Mouse (Mus musculus) neural tube, embryonic 12.5 days (tissue): ENCODE data around the gene Macrod1. TPM values are rescaled to one million over a fixed set of nuclear protein-coding genes. Genes with fewer than 3 reads are reported as not detected.

Experiments used
- polyA plus RNA-seq: library from polyadenylated mRNA; unstranded; fragments of >200 nt; fragmentation: Nextera tagmentation; extraction: Ambion mirVana; gene quantifications from 2 replicates; pipeline ENCODE4 v1.2.1, GENCODE M21; 2016

Macrod1 gene
- polyA plus RNA-seq, 1 experiment from 2014 or later, result 3.4 TPM

Other genes with a start within 250 kb of the Macrod1 start
- 8.5 and 9.3 TPM in 2 replicates for gene Rps6ka4, start 216.2 kb upstream of the Macrod1 start, polyA plus RNA-seq
- gene Ccdc88b, start 198.6 kb upstream of the Macrod1 start, polyA plus RNA-seq, result 0.59 and 1.6 TPM in 2 replicates
- gene Trmt112, start 147.1 kb upstream of the Macrod1 start, polyA plus RNA-seq, result 123 and 125 TPM in 2 replicates
- 198 and 214 TPM in 2 replicates for gene Prdx5, start 146.7 kb upstream of the Macrod1 start, polyA plus RNA-seq
- 17.5 and 20.4 TPM in 2 replicates for gene Esrra, start 135.0 kb upstream of the Macrod1 start, polyA plus RNA-seq
- gene Catsperz, start 131.4 kb upstream of the Macrod1 start, polyA plus RNA-seq, result 0.91 and 2.0 TPM in 2 replicates
- gene Kcnk4, start 122.3 kb upstream of the Macrod1 start, polyA plus RNA-seq, result 0.50 and 1.1 TPM in 2 replicates
- gene Bad, start 114.9 kb upstream of the Macrod1 start, polyA plus RNA-seq, result 71.9 and 73.8 TPM in 2 replicates
- 43.9 and 45.6 TPM in 2 replicates for gene Gpr137, start 114.3 kb upstream of the Macrod1 start, polyA plus RNA-seq
- gene Ppp1r14b, start 81.8 kb upstream of the Macrod1 start, polyA plus RNA-seq, result 324 and 325 TPM in 2 replicates
- gene Plcb3, start 80.3 kb upstream of the Macrod1 start, polyA plus RNA-seq, result 25.7 and 33.4 TPM in 2 replicates
- gene Fkbp2, start 76.3 kb upstream of the Macrod1 start, polyA plus RNA-seq, result 90.2 and 93.0 TPM in 2 replicates
- 33.7 and 37.8 TPM in 2 replicates for gene Vegfb, start 69.2 kb upstream of the Macrod1 start, polyA plus RNA-seq
- gene Dnajc4, start 64.2 kb upstream of the Macrod1 start, polyA plus RNA-seq, result 22.0 and 22.9 TPM in 2 replicates
- 19.5 and 25.2 TPM in 2 replicates for gene Nudt22, start 60.7 kb upstream of the Macrod1 start, polyA plus RNA-seq
- gene Trpt1, start 60.7 kb upstream of the Macrod1 start, polyA plus RNA-seq, result 12.7 and 13.7 TPM in 2 replicates
- gene Fermt3, start 37.3 kb upstream of the Macrod1 start, polyA plus RNA-seq, result 6.5 and 6.9 TPM in 2 replicates
- gene Stip1, start 16.8 kb upstream of the Macrod1 start, polyA plus RNA-seq, result 278 and 294 TPM in 2 replicates
- 7.0 and 9.9 TPM in 2 replicates for gene Flrt1, start 48.9 kb downstream of the Macrod1 start, polyA plus RNA-seq
- 244 and 249 TPM in 2 replicates for gene Otub1, start 149.5 kb downstream of the Macrod1 start, polyA plus RNA-seq
- 822 and 941 TPM in 2 replicates for gene Cox8a, start 160.8 kb downstream of the Macrod1 start, polyA plus RNA-seq
- gene Naa40, start 184.4 kb downstream of the Macrod1 start, polyA plus RNA-seq, result 74.0 and 76.0 TPM in 2 replicates
- 75.5 and 84.8 TPM in 2 replicates for gene Rcor2, start 210.5 kb downstream of the Macrod1 start, polyA plus RNA-seq